Mouse (Mus musculus) thymus, postnatal 0 days (tissue): ENCODE data around the gene Cpxm1. TPM values are rescaled to one million over a fixed set of nuclear protein-coding genes. Genes with fewer than 3 reads are reported as not detected.
A peak's percentile ranks its signal among the peaks of the same experiment; 100 is the strongest.

Source experiments
- DNase-seq: peaks from one replicate; pipeline ENCODE4 v3.0.0-alpha.2; 2015; ENCODE audit warnings: low spot score
- polyA plus RNA-seq: library from polyadenylated mRNA; unstranded; fragments of >200 nt; fragmentation: Nextera tagmentation; extraction: Ambion mirVana; gene quantifications from 2 replicates; pipeline ENCODE4 v1.2.1, GENCODE M21; 2015

Gene Cpxm1
- polyA plus RNA-seq, result 4.8 and 4.9 TPM in 2 replicates

DNA sequence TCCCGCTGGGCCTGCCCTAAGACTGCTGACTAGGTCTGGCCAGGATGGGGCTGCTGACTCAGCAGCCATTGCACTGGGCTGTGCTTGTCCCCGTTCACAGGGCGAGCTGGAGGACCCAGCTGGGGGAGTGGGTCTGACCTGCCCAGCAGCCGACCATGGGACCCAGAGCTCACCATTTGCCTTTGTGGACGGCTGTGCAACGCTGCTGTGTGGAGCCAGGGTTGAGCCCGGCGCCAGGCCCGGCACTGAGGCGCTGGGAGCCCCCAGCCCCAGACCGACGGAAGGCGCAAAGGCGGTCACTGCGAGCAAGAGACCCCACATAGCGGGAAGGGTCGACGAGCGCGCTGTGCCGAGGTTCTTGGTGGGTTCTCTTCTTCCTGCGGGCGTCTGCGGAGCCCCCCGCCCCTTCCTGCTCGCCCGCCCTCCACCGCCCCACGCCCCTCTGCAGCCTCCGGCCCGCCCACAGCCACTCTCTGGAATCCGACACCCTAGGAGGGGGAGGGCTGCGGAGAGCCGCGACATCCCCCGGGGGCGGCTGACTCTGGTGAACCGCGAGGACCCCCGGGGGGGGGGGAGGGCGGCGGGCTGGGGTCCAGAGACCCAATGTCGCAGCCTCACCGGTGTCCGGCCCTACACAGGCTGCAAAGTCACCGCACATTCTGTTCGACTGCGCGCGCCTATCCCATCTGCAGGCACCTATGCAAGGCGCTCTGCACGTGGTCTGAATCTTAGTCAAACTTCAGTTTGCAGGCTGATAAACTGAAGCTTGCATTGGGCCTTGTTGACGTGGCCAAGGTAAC lies at the start of gene Cpxm1:
Cpxm1 (minus strand) TSS at position 389 of the 800 bp plus-strand sequence.
- DNase-seq, result peak; percentile 35

DNA sequence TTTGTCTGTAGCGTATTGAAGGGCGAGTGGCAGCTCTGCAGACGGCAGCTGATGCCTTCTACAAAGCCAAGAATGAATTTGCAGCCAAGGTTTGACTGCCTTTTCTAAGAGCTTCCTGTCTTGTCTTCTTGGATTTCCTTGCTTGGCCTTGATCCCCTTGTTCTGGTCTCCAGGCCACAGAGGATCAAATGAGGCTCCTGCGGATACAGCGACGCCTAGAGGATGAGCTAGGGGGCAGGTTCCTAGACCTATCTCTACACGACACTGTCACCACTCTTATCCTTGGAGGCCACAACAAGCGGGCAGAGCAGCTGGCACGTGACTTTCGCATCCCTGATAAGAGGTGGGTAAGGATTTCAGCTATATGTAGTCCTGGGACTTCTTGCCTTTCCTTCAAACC lies 44.8 kb upstream of the Cpxm1 start:
- DNase-seq, result no peak

GRCm38 (mm10) chr2:130439840-130440480 lies 42.6 kb upstream of the Cpxm1 start:
- no peak for DNase-seq

- DNase-seq, result no peak
Observed at GRCm38 (mm10) chr2:130438861-130439260, 41.5 kb upstream of the Cpxm1 start.

DNA sequence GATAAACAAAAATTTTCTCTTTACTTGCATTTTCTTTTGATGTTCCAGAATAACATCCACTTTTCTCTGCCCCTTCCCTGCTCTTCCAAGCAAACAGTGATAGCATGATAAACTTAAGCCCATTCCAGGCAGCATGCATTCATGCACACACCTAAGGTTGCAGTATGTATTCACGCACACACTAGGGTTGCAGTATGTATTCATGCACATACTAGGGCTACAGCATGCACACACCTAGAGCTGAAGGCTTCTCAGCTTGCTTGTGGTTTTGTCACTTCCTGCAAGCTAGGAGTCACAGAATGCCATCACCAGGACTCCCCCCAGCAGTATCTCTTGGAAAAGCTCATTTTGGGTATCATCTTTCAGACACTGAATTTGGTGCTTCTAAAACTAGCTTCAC lies 39.4 kb upstream of the Cpxm1 start:
- DNase-seq, result peak; percentile 33

GRCm38 (mm10) chr2:130433152-130433551 lies 35.8 kb upstream of the Cpxm1 start:
- DNase-seq, result peak; percentile 70

GRCm38 (mm10) chr2:130432157-130432556 lies 34.8 kb upstream of the Cpxm1 start:
- DNase-seq, result no peak

GRCm38 (mm10) chr2:130430484-130430883 lies 33.1 kb upstream of the Cpxm1 start:
- DNase-seq, result no peak

GRCm38 (mm10) chr2:130429851-130430250 lies 32.5 kb upstream of the Cpxm1 start:
- no peak for DNase-seq

DNA sequence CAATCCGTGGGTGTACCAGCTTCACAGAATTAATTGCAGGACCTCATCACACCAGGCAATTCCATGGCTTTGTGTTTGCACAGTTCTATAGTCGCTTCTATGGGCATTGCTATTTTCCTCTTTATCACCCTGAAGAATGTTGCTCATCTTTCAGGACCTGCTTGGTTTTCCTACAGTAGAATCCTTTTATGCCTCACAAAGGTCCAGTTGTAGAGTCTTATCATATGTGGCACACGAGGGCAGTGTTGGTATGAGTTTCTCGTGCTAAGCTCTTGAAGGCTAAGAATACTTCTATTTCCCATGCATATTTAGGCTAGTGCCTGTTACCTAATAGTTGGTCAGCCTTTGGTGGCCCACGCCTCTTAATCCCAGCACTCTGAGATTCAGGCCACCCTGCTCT lies 27.7 kb upstream of the Cpxm1 start:
- no peak for DNase-seq

GRCm38 (mm10) chr2:130424126-130424853 lies 26.9 kb upstream of the Cpxm1 start, which contains the start of the genes Vps16 and Pced1a:
Gene Vps16, plus strand, starts transcription at chr2:130424339.
Gene Pced1a, minus strand, starts transcription at chr2:130424701.
- DNase-seq, result peak; percentile 92

- DNase-seq, result peak; percentile 85
Observed at GRCm38 (mm10) chr2:130423397-130424125, 26.2 kb upstream of the Cpxm1 start.

DNA sequence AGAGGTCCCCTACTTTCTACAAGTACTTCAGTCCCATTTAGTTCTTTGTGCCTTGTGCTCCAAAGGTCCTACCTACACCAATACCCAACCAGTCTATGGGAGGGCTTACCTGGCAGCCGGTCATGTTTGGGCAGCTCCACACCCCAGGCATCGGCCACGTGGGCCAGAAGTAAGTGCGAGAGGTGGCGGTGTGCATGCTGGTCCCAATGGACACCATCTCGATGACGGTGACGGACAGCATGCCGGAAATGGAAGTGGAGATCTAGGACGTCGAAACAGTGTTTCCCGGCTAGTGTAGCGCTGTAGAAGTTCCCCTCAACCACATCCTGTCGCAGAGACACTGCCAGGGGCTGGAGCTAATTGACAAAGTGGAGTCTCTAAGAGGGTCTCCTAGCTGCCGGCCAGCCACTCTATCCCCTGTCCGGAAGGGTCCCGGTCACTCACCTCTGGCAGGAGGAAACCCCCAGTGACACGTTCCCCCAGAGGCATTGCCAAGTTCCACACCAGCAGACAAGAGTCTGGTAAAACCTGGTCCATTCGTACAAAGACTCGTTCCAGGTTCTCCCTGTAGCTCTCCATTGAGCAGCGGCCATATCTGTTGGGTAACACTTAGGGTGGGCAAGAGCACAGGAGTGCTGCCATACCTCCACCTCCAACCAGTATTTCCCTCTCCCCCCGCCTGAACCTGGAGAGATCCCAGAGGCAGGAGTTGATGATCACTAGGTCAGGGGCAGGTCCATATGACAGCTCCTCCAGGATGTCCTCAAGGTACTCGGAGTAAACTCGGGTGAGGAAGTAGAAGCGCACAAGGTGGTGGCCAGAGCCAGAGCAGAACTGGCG lies 24.6 kb upstream of the Cpxm1 start:
- DNase-seq, result no peak

GRCm38 (mm10) chr2:130414094-130414856 lies 16.9 kb upstream of the Cpxm1 start:
- peak; percentile 43 for DNase-seq

DNA sequence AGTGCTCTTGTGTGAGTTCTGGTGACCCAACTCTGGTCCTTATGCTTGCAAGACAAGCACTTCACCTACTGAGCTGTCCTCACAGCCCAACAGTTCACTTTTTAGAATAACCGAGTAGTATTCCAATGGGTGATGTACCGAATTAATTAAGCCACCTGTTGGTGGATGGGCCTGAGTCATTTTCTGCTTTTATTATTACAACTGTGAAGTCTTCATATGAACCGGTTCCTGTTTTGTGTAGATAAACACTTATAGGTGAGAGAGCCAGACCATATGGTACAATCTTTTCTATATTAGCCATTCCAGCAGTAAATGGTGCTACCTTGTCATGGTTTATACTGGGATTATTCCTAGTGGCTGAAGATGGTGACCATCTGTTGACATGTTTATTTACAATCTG lies 15.4 kb upstream of the Cpxm1 start:
- DNase-seq, result no peak

- peak; percentile 73 for DNase-seq
Observed at GRCm38 (mm10) chr2:130411558-130412495, 14.5 kb upstream of the Cpxm1 start.

- DNase-seq, result no peak
Observed at GRCm38 (mm10) chr2:130408194-130408593, 10.8 kb upstream of the Cpxm1 start.

- DNase-seq, result no peak
Observed at GRCm38 (mm10) chr2:130406178-130406577, 8.8 kb upstream of the Cpxm1 start, which contains the start of gene Tmem239. Gene Tmem239, plus strand, starts transcription at chr2:130406478.
